Mouse (Mus musculus): ENCODE data around the gene Rplp1.
A peak's percentile ranks its signal among the peaks of the same experiment; 100 is the strongest.

Rplp1 gene

DNA sequence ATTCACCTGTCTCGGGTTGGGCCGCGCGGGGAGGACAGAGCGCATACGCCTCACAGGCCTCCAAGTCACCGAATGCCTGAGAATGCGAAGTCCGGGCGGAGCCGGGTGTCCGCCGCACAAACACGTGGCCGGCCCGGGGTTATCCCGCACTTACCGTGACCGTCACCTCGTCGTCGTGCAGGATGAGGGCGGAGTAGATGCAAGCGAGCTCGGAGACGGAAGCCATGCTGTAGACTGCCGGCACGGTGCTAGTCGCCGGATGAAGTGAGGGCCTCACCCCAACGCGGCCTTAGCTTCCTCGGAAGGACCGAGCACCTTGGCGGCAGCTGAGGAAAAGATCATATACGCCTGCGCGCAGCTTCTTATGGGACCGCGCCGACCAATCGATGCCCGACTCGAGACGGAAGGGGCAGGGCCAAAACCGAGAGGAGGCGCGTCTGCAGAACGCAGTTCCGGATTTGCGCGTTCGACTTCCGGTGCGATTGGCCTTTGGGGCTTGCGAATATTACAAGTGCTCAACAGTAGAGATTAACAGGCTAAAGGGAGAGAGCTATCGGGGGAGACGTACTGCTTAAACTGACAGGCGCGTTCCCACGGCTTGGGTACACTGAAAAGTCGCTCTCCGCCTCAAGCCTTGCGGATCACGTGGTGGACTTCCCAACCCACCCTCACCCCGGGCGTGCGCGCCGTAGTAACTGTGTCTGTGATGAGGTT lies at the start of gene Rplp1:
Gene Rplp1, minus strand, starts transcription at position 340 of the 714 bp plus-strand sequence.
- peak; percentile 96 to 97 for DNase-seq (ENCODE audit: low spot score in 2 of 2)

- peak; percentile 45 to 65 for DNase-seq (ENCODE audit: low spot score in 2 of 2)
Measured at GRCm38 (mm10) chr9:61963356-61963755, 49.0 kb upstream of the Rplp1 start.

DNA sequence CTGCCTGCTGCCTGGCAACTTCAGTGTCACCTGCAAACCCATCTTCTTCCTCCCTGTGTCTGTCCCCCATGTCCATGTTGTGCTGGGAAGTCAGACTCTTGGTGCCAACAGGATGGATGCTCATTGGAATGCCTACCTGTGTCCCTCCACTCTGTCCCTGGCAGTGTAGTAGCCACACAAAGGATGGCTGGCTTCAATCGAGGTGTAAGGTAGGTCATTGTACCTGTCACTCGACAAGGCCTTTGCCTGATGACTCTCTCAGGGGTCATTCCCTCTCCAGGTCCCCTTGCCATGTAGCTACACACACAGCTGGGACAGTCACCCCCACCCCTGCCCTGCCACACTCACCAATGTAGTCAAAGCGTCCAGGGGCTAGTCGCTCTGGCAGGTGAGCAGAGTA lies 46.8 kb upstream of the Rplp1 start:
- DNase-seq (ENCODE audit: low spot score in 2 of 2), result no peak

- no peak for DNase-seq (ENCODE audit: low spot score in 2 of 2)
Measured at GRCm38 (mm10) chr9:61960753-61961152, 46.4 kb upstream of the Rplp1 start.

DNA sequence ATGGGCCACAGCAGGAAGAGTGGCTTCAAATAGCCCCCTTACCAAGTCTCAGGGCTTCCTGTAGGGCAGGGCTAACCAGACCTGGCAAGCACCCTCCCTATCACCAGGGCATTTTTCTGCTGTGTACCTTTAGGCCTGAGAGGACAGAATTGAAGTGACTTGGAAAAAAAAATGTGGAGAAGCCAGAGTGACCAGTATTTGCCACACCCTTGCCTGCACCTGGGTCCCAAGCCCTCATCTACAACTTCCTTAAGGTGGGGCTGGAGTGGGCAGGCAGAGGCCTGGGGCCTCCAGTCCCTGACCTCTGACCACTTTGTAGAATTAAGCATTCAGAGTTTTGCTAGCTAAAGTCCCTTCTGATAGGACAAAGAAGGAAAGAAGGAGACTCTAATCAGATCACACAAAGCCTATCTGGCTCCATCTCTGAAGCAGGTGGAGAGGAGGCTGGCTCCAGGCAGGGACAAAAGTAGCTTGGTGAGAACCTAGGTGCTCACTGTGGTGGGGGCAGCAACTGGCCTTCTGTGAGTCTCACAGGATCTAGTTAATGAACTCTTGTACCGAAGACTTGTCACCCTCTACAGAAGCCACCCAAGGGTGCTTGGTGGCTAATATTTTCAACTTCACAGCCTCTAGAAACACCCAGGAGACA lies 45.7 kb upstream of the Rplp1 start:
- no peak for DNase-seq (ENCODE audit: low spot score in 2 of 2)

DNA sequence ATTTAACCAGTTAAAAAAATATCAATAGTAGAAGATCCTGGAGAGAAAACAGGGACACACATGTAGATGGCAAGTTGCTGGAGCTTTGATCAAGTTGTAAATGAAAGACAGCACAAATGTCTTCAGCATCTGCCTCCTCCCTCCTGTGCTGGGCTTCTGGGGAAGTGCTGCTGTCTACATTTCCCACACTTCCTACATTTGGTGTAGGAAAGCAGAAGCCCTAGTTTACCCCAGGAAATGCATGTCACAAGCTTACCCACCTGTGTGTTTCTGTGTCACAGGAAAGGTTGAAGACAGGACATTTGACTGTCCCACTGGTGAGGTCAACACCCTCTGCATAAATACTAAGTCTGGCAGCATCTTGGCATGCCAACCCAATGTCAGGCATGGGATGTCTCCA lies 40.4 kb upstream of the Rplp1 start:
- no peak for DNase-seq (ENCODE audit: low spot score in 2 of 2)

- DNase-seq (ENCODE audit: low spot score in 2 of 2), result no peak
Measured at GRCm38 (mm10) chr9:61952241-61952640, 37.9 kb upstream of the Rplp1 start.

- DNase-seq (ENCODE audit: low spot score in 2 of 2), result peak; percentile 72 to 77
Measured at GRCm38 (mm10) chr9:61947402-61948346, 33.3 kb upstream of the Rplp1 start.

DNA sequence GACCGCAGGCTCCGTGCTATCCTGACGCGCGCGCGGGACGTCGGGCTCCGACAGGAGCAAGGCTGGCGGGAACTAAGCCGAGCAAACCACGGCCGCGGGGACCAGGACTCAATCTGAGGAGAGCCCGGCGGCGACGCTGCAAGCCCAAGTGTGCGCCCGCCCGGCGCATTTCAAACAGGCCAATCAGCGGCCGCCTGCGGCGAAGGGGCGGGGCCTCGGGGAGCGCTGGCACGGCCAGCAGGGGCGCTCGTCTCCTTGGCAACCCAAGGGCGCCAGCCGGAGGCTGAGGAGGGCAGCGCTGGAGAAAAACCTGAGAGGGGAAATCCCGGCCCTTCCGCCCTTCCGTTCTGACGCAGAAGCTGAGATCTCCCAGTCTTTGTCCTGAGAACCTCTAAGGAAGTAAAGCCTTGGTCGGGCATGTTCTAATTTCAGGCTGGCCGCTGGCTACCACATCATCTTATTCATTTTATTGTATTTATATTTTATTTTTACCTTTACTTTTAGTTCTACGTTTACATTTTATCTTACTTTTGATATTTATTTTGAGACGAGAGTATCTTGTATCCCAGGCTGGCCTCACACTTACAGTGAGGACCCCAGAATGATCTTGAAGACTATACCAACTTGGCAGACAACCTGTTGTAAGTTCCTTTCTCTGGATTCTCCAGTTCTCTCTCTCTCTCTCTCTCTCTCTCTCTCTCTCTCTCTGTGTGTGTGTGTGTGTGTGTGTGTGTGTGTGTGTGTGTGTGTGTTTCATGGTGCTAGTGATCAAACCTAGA lies 32.5 kb upstream of the Rplp1 start, which contains the start of gene Kif23:
Gene Kif23, minus strand, starts transcription at position 152 of the 779 bp plus-strand sequence.
- peak; percentile 98 for DNase-seq (ENCODE audit: low spot score in 2 of 2)

DNA sequence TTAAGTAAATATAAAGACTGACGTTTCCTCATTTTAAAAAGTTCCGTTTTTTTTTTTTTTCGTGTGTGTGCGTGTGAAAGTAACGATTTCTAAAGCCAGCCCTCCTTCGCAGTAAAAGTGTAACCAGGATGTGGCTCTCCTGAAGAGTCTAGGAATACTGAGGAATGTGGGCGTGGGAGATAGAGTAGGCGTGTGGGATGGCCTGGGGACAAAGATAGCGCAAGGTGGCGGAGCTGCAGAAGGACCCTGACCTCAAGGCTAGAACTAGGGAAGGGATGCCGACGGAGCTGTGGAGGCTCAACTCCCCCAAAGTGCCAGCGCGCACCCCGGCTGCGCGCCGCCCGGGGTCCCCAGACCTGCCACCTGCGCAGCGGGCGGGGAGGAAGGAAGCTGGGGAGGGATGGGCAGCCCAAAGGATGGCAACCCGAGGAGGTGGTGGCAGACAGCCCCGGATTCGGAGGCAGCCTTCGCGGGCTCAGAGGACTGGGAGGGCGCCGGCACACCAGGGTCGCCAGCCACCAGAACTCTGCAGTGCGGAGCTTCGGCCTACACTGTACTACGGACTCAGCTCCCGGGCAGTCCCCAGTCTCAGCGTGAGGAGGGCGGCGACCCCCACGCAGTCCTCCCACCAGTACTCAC lies 31.8 kb upstream of the Rplp1 start:
- no peak for DNase-seq (ENCODE audit: low spot score in 2 of 2)

DNA sequence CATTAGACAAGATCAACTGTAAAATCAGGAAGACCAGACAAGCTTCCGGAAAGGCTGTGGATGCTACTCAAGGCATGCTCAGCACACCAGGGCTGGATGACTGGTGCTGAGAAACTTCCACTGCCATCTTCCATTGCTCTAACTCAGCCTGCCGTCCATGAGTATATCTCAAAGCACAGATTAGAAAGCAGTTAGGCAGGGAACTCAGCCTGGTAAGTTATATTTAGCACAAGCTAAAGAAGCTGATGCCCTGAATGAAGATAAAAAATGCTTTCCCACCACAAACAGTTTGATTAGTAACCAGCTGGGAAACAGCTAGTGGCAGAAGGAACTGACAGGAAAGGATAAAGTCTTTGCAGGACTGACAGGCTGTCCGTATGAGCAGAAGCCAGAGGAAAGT lies 26.7 kb upstream of the Rplp1 start:
- no peak for DNase-seq (ENCODE audit: low spot score in 2 of 2)

- DNase-seq (ENCODE audit: low spot score in 2 of 2), result no peak
Measured at GRCm38 (mm10) chr9:61933333-61933732, 19.0 kb upstream of the Rplp1 start.

DNA sequence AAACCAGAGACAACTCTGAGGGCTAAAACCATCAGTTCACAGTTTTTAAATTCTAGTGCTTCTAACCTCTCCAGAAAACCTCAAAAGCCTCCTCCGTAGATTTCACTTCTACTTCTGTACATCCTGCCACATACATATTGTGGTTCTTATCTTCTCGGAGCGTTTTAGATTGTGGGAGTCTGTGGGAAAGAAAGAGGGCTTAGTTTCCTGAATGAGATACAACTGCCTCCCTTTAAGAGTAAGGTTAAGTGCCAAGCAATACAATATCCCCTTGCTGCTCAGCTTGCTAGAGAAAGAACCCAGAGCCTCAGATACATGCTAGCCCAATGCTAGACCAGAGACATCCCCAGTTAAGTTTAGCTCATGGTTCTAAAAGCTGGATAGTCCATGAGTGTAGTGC lies 17.7 kb upstream of the Rplp1 start:
- no peak for DNase-seq (ENCODE audit: low spot score in 2 of 2)

DNA sequence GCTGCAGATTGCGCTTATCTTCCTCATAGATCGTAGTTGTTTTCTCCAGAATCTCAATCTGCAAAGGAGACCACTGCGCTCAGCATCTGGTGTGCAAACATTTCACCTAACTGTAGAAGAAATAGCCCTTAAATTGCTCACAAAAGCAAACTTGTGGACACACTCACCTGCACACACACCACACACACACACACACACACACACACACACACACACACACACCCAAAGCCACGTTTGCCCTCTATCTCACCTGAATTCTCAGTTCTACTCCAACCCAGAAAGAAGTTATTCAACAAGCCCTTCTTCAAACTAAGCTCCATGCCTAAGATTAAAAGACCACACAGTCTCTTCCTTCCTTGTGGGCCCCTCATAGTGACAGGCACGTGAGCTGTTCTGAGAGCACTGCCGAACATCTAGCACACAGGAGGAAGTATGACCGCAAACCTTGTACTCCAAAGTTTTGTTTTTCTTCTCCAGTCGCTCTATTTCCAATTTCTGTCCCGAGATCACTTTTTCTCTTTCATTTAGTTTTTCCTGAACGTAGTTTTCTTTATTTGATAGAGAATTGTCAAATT lies 10.8 kb upstream of the Rplp1 start:
- DNase-seq (ENCODE audit: low spot score in 2 of 2), result no peak

DNA sequence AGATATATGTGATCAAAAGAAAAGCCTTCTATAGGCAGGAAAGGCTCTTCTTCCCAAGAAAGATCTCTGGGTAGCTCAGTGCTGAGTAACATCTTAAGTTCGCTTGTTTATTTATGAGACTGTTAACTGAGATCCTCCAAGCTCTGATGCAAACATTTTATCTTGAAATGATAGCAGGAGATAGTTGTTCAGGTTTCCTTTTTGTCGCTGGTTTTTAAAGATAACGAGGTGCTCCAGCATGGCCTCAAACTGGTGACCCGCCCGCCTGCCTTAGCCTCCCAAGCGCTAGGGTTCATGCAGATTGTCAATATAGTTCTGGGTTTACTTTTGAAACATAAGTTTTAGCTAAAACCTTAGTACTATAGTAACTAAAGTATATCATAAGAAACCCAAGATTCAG lies 6.0 kb upstream of the Rplp1 start:
- DNase-seq (ENCODE audit: low spot score in 2 of 2), result no peak

- DNase-seq (ENCODE audit: low spot score in 2 of 2), result no peak
Measured at GRCm38 (mm10) chr9:61919464-61919863, 5.1 kb upstream of the Rplp1 start.

- DNase-seq (ENCODE audit: low spot score in 2 of 2), result no peak
Measured at GRCm38 (mm10) chr9:61917436-61917835, 3.1 kb upstream of the Rplp1 start.

DNA sequence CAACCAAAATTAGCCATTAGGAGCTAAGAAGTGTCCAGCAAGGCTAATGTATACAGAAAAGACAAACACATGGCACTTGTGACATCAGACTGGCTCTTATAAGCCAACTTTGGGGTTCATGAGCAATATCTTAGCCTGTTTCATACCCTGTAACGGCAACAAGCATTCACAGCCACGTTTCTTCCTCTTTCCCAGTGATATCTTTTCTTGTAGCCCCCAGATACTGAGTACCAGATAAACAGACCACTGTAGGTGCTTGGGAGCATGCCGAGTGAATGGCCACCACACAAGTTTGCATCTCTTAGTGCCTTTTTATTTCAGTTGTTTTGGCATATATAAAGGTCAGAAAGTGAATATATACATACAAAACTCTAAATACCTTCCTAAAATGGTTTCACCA lies 2.6 kb upstream of the Rplp1 start:
- DNase-seq (ENCODE audit: low spot score in 2 of 2), result no peak

DNA sequence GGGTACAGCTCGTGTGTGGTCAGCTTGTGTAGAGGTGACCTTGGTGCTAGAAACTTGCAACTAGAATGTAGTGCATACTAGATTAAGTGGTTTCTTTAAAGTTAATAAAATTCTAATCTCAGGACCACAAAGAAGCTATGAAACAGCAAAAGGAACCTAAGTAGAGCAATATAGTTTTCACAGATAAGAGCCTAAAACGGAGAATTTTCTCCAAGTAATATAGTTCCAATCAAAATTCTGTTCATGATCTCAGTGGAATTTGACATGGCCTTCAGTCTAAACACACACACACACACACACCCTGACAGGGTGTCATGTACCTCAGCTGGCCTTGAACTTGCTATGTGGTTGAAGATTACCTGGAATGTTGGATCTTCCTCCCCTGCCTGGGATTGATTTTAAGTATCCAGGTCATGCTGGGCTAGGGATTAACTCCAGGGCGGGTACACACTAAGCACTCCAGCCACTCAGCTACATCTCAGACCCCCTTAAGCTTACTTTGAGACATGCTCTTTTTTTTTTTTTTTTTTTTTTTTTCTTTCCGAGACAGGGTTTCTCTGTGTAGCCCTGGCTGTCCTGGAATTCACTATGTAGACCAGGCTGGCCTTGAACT lies 1.2 kb upstream of the Rplp1 start:
- no peak for DNase-seq (ENCODE audit: low spot score in 2 of 2)

GRCm38 (mm10) chr9:61914917-61915300 lies 567 bp upstream of the Rplp1 start:
- peak in 1 of 2 experiments; percentile 52 for DNase-seq (ENCODE audit: low spot score in 2 of 2)

Measured in natural killer cell, adult 2 months (primary cell).